Mouse (Mus musculus) MEL (cell line): ENCODE measurements around the gene Asgr2. TPM values are rescaled to one million over a fixed set of nuclear protein-coding genes. Genes with fewer than 3 reads are reported as not detected.

ENCODE experiments used
- DNase-seq: peaks from one replicate; pipeline ENCODE4 v3.0.0; 2011; ENCODE audit warnings: low read depth, low spot score
- H3K27ac ChIP-seq: 2 replicates; pipeline ENCODE4 v1.5.1; 2012; ENCODE audit warnings: low read depth, mild to moderate bottlenecking, control low read depth, low read length, moderate library complexity; ENCODE audit not compliant: control insufficient read depth
- H3K27me3 ChIP-seq, 2 experiments: fragments of 150-350 bp in 1 of 2; sonication (generic) in 1 of 2; 2 replicates each; pipeline ENCODE4 v1.6.1; 2012; ENCODE audit warnings: low read length in 2 of 2, mild to moderate bottlenecking in 2 of 2, improper control_type of control experiment in 1 of 2, moderate library complexity in 1 of 2; ENCODE audit not compliant: insufficient read depth in 2 of 2, control insufficient read depth in 1 of 2
- H3K36me3 ChIP-seq, 2 experiments: 2 replicates each; pipeline ENCODE4 v1.6.1; 2012 to 2014; ENCODE audit warnings: low read length in 2 of 2, improper control_type of control experiment in 1 of 2, inconsistent platforms in 1 of 2, mild to moderate bottlenecking in 1 of 2; ENCODE audit not compliant: insufficient read depth in 2 of 2, control insufficient read depth in 1 of 2
- H3K4me1 ChIP-seq, 2 experiments: fragments of 150-350 bp in 1 of 2; sonication (generic) in 1 of 2; 2 replicates each; pipeline ENCODE4 v1.6.1; 2012; ENCODE audit warnings: low read length in 2 of 2, improper control_type of control experiment in 1 of 2, mild to moderate bottlenecking in 1 of 2; ENCODE audit not compliant: insufficient read depth in 2 of 2, control insufficient read depth in 1 of 2
- H3K4me3 ChIP-seq, 2 experiments: fragments of 150-350 bp in 1 of 2; sonication (generic) in 1 of 2; 2 replicates each; pipeline ENCODE4 v1.5.1; 2012; ENCODE audit warnings: low read depth in 2 of 2, low read length in 2 of 2, mild to moderate bottlenecking in 2 of 2, moderate library complexity in 2 of 2, control low read depth in 1 of 2, improper control_type of control experiment in 1 of 2; ENCODE audit not compliant: control insufficient read depth in 1 of 2, insufficient read depth in 1 of 2
- H3K79me2 ChIP-seq: 2 replicates; pipeline ENCODE4 v1.6.1; 2012; ENCODE audit warnings: mild to moderate bottlenecking, low read length, moderate library complexity; ENCODE audit not compliant: control insufficient read depth, poor library complexity, insufficient read depth
- H3K9ac ChIP-seq: 2 replicates; pipeline ENCODE4 v1.6.1; 2012; ENCODE audit warnings: low read depth, mild to moderate bottlenecking, control low read depth, low read length, moderate library complexity; ENCODE audit not compliant: control insufficient read depth, poor library complexity, severe bottlenecking
- H3K9me3 ChIP-seq: fragments of 150-350 bp; sonication (generic); replicated peaks from 2 replicates; pipeline ENCODE4 v1.6.1; 2012; ENCODE audit warnings: mild to moderate bottlenecking, low read length, improper control_type of control experiment, moderate library complexity; ENCODE audit not compliant: insufficient read depth
- BHLHE40 ChIP-seq: IDR thresholded peaks from 2 replicates; pipeline ENCODE4 v1.6.1; 2012; ENCODE audit warnings: low read depth, mild to moderate bottlenecking, inconsistent platforms, low read length, improper control_type of control experiment, borderline replicate concordance
- CHD1 ChIP-seq: IDR thresholded peaks from 2 replicates; pipeline ENCODE4 v1.6.1; 2012; ENCODE audit warnings: low read depth, mild to moderate bottlenecking, inconsistent platforms, low read length, improper control_type of control experiment
- ELF1 ChIP-seq: IDR thresholded peaks from 2 replicates; pipeline ENCODE4 v1.6.1; 2014; ENCODE audit warnings: low read depth, mild to moderate bottlenecking, inconsistent platforms, low read length, improper control_type of control experiment, moderate library complexity
- GATA1 ChIP-seq: IDR thresholded peaks from 2 replicates; pipeline ENCODE4 v1.6.1; 2011; ENCODE audit warnings: low read depth, low read length, improper control_type of control experiment
- HCFC1 ChIP-seq: IDR thresholded peaks from 2 replicates; pipeline ENCODE4 v1.6.1; 2012; ENCODE audit warnings: low read depth, mild to moderate bottlenecking, inconsistent platforms, low read length, improper control_type of control experiment, moderate library complexity
- JUND ChIP-seq: IDR thresholded peaks from 2 replicates; pipeline ENCODE4 v1.6.1; 2011; ENCODE audit warnings: low read depth, mild to moderate bottlenecking, improper control_type of control experiment, low read length
- KAT2A ChIP-seq: conservative IDR thresholded peaks from 2 replicates; pipeline ENCODE4 v1.6.1; 2012; ENCODE audit warnings: low read depth, low read length, improper control_type of control experiment, inconsistent platforms
- MAX ChIP-seq: IDR thresholded peaks from 2 replicates; pipeline ENCODE4 v1.6.1; 2011; ENCODE audit warnings: low read length, improper control_type of control experiment
- MAZ ChIP-seq: IDR thresholded peaks from 2 replicates; pipeline ENCODE4 v1.6.1; 2012; ENCODE audit warnings: low read depth, mild to moderate bottlenecking, inconsistent platforms, low read length, improper control_type of control experiment
- MEF2A ChIP-seq: IDR thresholded peaks from 2 replicates; pipeline ENCODE4 v1.6.1; 2014; ENCODE audit warnings: low read depth, mild to moderate bottlenecking, inconsistent platforms, low read length, improper control_type of control experiment; ENCODE audit not compliant: poor library complexity, insufficient replicate concordance, severe bottlenecking; ENCODE audit errors: extremely low read depth
- NELFE ChIP-seq: IDR thresholded peaks from 2 replicates; pipeline ENCODE4 v1.6.1; 2011; ENCODE audit warnings: low read depth, low read length, improper control_type of control experiment
- POLR2A ChIP-seq, 2 experiments: IDR thresholded peaks; 2 replicates each; pipeline ENCODE4 v1.6.1; 2011 to 2012; ENCODE audit warnings: low read length in 2 of 2, mild to moderate bottlenecking in 2 of 2, control low read depth in 1 of 2, improper control_type of control experiment in 1 of 2, low read depth in 1 of 2, moderate library complexity in 1 of 2; ENCODE audit not compliant: control insufficient read depth in 1 of 2, insufficient read depth in 1 of 2, poor library complexity in 1 of 2
- POLR2AphosphoS5 ChIP-seq: IDR thresholded peaks from 2 replicates; pipeline ENCODE4 v1.6.1; 2012; ENCODE audit warnings: low read depth, borderline replicate concordance, mild to moderate bottlenecking, inconsistent platforms, low read length, moderate library complexity, mixed read lengths
- TAL1 ChIP-seq: IDR thresholded peaks from 2 replicates; pipeline ENCODE4 v1.6.1; 2012; ENCODE audit warnings: mild to moderate bottlenecking, inconsistent platforms, low read length, moderate library complexity, mixed read lengths
- TBP ChIP-seq: IDR thresholded peaks from 2 replicates; pipeline ENCODE4 v1.8.0; 2011; ENCODE audit warnings: low read depth, low read length, improper control_type of control experiment
- ZC3H11A ChIP-seq: IDR thresholded peaks from 2 replicates; pipeline ENCODE4 v1.6.1; 2012; ENCODE audit warnings: low read depth, mild to moderate bottlenecking, inconsistent platforms, low read length, improper control_type of control experiment
- ZKSCAN1 ChIP-seq: IDR thresholded peaks from 2 replicates; pipeline ENCODE4 v1.6.1; 2012; ENCODE audit warnings: low read depth, mild to moderate bottlenecking, inconsistent platforms, low read length, improper control_type of control experiment, moderate library complexity
- ZMIZ1 ChIP-seq: IDR thresholded peaks from 2 replicates; pipeline ENCODE4 v1.6.1; 2012; ENCODE audit warnings: low read depth, mild to moderate bottlenecking, inconsistent platforms, low read length, improper control_type of control experiment, moderate library complexity
- ZNF384 ChIP-seq: IDR thresholded peaks from 2 replicates; pipeline ENCODE4 v1.6.1; 2012; ENCODE audit warnings: low read depth, mild to moderate bottlenecking, inconsistent platforms, low read length, improper control_type of control experiment
- polyA plus RNA-seq, 2 experiments: library from polyadenylated mRNA; stranded (reverse) in 1 of 2; unstranded in 1 of 2; fragments of >175 nt in 1 of 2; fragments of >200 nt in 1 of 2; gene quantifications; 2 replicates each; pipeline versions ENCODE4 v1.2.1 to v1.2.4; 2012; ENCODE audit warnings: low replicate concordance in 2 of 2, low read depth in 1 of 2; ENCODE audit not compliant: insufficient read length in 2 of 2, insufficient read depth in 1 of 2, missing spikeins in 1 of 2
- total RNA-seq: library from RNA; depleted of rRNA; stranded (reverse); fragments of 300-350 nt; gene quantifications from 2 replicates; pipeline ENCODE4 v1.2.3, GENCODE M21; 2012

The Asgr2 gene
- total and polyA plus RNA-seq, 3 experiments, result not detected

DNA sequence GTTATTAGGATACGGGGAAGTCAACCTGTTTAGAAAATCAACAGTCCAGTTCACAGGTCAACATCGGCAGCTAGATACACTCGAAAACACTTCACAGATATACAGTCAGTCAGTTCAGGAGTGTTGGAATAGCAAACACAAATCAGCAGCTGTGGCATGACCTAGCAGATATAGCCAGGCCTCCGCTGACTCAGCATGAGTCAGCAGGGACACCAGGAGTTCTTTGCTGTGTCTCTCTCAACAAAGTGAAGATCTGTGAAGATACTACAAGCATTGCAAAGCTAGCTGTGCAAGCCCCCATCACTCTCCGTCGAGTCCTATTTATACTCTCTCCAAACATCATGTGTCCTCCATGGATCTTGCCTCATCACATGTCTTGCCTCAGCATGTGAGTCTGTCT, 16.9 kb upstream of the Asgr2 start (continued):
- TF ChIP-seq CHD1, result no peak
- no peak for TF ChIP-seq BHLHE40
- no peak for TF ChIP-seq ZMIZ1
- TF ChIP-seq ZKSCAN1, result no peak
- TF ChIP-seq TBP, result 0 out of 2 replicates have a peak, but pooled peaks have one; percentile 47

DNA sequence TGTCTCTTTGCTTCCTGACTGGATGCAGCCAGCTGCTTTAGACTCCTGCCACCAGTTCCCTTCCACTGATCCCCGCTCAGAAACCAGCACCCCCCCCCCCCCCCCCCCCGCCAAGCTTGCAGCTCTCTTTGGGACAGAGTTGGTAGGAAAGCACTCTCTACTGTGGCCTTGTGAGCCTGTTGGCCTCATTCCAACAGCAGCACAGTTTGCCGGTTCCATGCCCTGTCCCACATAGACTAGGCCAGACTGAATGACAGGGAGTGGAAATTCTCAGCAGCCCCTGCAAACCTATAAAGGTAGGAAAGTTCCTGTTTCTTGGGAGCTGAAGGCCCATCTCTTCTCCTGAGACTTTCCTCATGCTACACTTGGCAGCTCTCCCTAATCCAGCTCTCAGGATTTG, 15.0 kb upstream of the Asgr2 start:
- H3K27me3 ChIP-seq, result no peaks in the 10 kb centered on the region; a peak in 1 of 4 replicates
- H3K9ac ChIP-seq, result no peak overlapping the region
- no peaks in the 10 kb centered on the region for H3K9me3 ChIP-seq
- H3K27ac ChIP-seq, result no peak overlapping the region
- H3K36me3 ChIP-seq, result peaks cover 0 to 10% of the 10 kb centered on the region in 2 experiments; a peak in 2 of 4 replicates
- DNase-seq, result no peak
- TF ChIP-seq JUND, result no peak
- TF ChIP-seq MAX, result 0 out of 2 replicates have a peak, but pooled peaks have one; percentile 31
- no peak for TF ChIP-seq GATA1
- TF ChIP-seq, all 39 proteins: peak for 1
- Histone ChIP-seq H3K4me1 (peaks cover 6 to 17% of the 10 kb centered on the region in 2 experiments), H3K4me3 (no peak overlapping the region), H3K79me2 (no peaks in the 10 kb centered on the region)

DNA sequence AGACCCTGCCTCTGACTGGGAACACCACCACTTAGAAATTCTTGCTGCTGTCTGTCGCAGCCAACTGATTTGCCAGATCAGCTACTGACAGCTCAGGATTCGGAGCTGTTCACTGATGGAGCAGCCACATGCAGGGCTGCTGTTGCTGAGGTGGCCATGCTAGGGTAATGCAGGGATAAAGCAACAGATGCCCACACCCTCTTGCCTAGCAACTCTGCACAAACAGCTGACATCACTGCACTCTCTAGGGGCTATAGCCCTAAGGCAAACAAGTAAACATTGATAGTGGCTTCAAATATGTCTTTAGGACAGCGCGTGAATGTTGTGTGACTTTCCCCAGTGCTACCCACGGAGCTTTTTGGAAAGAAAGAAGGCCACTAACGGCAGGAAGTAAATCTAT, 13.3 kb upstream of the Asgr2 start:
- peaks cover 6 to 17% of the 10 kb centered on the region in 2 experiments for H3K4me1 ChIP-seq

More for the DNA sequence above, 13.3 kb upstream of the Asgr2 start:
- H3K27me3 ChIP-seq, result no peaks in the 10 kb centered on the region; a peak in 1 of 4 replicates
- peaks cover 0 to 10% of the 10 kb centered on the region in 2 experiments; a peak in 2 of 4 replicates for H3K36me3 ChIP-seq
- no peak for DNase-seq
- TF ChIP-seq ZC3H11A (no peak), MAX (no peak), ELF1 (no peak), MEF2A (no peak), CHD1 (no peak), TAL1 (no peak), POLR2A (IDR thresholded peaks at IDR 0.05; ENCODE audit: control insufficient read depth in 1 of 2, insufficient read depth in 1 of 2, low read depth in 1 of 2, low read length in 2 of 2, poor library complexity in 1 of 2) (no peak), NELFE (no peak), POLR2AphosphoS5 (no peak), MAZ (no peak), TBP (no peak), ZNF384 (no peak), KAT2A (no peak), ZMIZ1 (no peak), HCFC1 (no peak)
- H3K9me3 ChIP-seq, result no peaks in the 10 kb centered on the region
- H3K4me3 ChIP-seq, result no peak overlapping the region
- H3K27ac ChIP-seq, result no peak overlapping the region
- no peak overlapping the region for H3K9ac ChIP-seq
- H3K79me2 ChIP-seq, result no peaks in the 10 kb centered on the region
